Mouse (Mus musculus) heart, embryonic 15.5 days (tissue): Measurements from ENCODE around the gene Bace1. TPM values are rescaled to one million over a fixed set of nuclear protein-coding genes. Genes with fewer than 3 reads are reported as not detected.
A peak's percentile ranks its signal among the peaks of the same experiment; 100 is the strongest.

Experiments used
- ATAC-seq: fragments of 200-750 bp; cut with Nextera tagmentation; replicated peaks from 2 replicates; pipeline ENCODE4 v1.8.0; 2017; ENCODE audit warnings: low read depth, moderate TSS enrichment; ENCODE audit not compliant: insufficient number of reproducible peaks, insufficient read depth, low FRiP score
- H3K27ac ChIP-seq: fragments of 300-500 bp; sonication (generic); 2 replicates; pipeline ENCODE4 v1.5.1; 2015; ENCODE audit warnings: mild to moderate bottlenecking, inconsistent platforms
- H3K27me3 ChIP-seq: fragments of 300-500 bp; sonication (generic); 2 replicates; pipeline ENCODE4 v1.6.1; 2015; ENCODE audit warnings: inconsistent platforms
- H3K36me3 ChIP-seq: fragments of 300-500 bp; sonication (generic); 2 replicates; pipeline ENCODE4 v1.6.1; 2015; ENCODE audit warnings: mild to moderate bottlenecking, inconsistent platforms
- H3K4me1 ChIP-seq: fragments of 300-500 bp; sonication (generic); replicated peaks from 2 replicates; pipeline ENCODE4 v1.6.1; 2015; ENCODE audit warnings: inconsistent platforms
- H3K4me2 ChIP-seq: fragments of 300-500 bp; sonication (generic); 2 replicates; pipeline ENCODE4 v1.6.1; 2015; ENCODE audit warnings: inconsistent platforms, mild to moderate bottlenecking, moderate library complexity
- H3K4me3 ChIP-seq: fragments of 300-500 bp; sonication (generic); 2 replicates; pipeline ENCODE4 v1.5.1; 2015; ENCODE audit warnings: mild to moderate bottlenecking, inconsistent platforms
- H3K9ac ChIP-seq: fragments of 300-500 bp; sonication (generic); 2 replicates; pipeline ENCODE4 v1.6.1; 2015; ENCODE audit warnings: mild to moderate bottlenecking, inconsistent platforms
- H3K9me3 ChIP-seq: fragments of 300-500 bp; sonication (generic); replicated peaks from 2 replicates; pipeline ENCODE4 v1.6.1; 2016; ENCODE audit warnings: inconsistent platforms
- WGBS: fragments of 180-500 bp; shearing (Covaris S2); methylation state at CpG from one replicate; pipeline ENCODE4 v1.1.7; 2015; ENCODE audit warnings: mixed read lengths; 5-methylcytosine and 5-hydroxymethylcytosine counted together
- polyA plus RNA-seq: library from polyadenylated mRNA; unstranded; fragments of >200 nt; fragmentation: Nextera tagmentation; extraction: Ambion mirVana; gene quantifications from 2 replicates; pipeline ENCODE4 v1.2.1, GENCODE M21; 2015

The Bace1 gene
- polyA plus RNA-seq, 1 experiment from 2014 or later, result 18.2 TPM

GRCm38 (mm10) chr9:45906355-45907077, 68.1 kb downstream of the Bace1 start, which contains the start of the genes Pcsk7 and Rnf214:
Gene Pcsk7, plus strand, starts transcription at chr9:45906497.
Gene Rnf214, minus strand, starts transcription at chr9:45906911.
- Histone ChIP-seq H3K4me3 (peak within 1 kb of the TSS; percentile 78), H3K9me3 (no peaks in the 10 kb centered on the region), H3K4me2 (peak within 1 kb of the TSS; percentile 71), H3K27me3 (no peaks in the 10 kb centered on the region), H3K36me3 (peaks cover 42% of the 10 kb centered on the region), H3K27ac (peak within 1 kb of the TSS; percentile 97), H3K4me1 (peaks cover 21% of the 10 kb centered on the region), H3K9ac (peak within 1 kb of the TSS; percentile 86)
- ATAC-seq, result peak; percentile 92
- under 1% methylated on average over 71 of the region's 80 CpGs for WGBS

- peak; percentile 15 for ATAC-seq
- H3K27ac ChIP-seq, result peak overlapping the region; percentile 97
- peaks cover 42% of the 10 kb centered on the region for H3K36me3 ChIP-seq
Measured at GRCm38 (mm10) chr9:45907078-45907428, 68.7 kb downstream of the Bace1 start.

GRCm38 (mm10) chr9:45910995-45911394, 72.6 kb downstream of the Bace1 start:
- WGBS, result 91% methylated on average over 3 of the region's 3 CpGs
- H3K4me2 ChIP-seq, result no peak overlapping the region
- H3K36me3 ChIP-seq, result peaks cover 70% of the 10 kb centered on the region

More at GRCm38 (mm10) chr9:45907078-45907428, 68.7 kb downstream of the Bace1 start:
- no peaks in the 10 kb centered on the region for H3K27me3 ChIP-seq
- H3K9ac ChIP-seq, result peak overlapping the region; percentile 86
- H3K9me3 ChIP-seq, result no peaks in the 10 kb centered on the region
- H3K4me3 ChIP-seq, result peak overlapping the region; percentile 78
- H3K4me1 ChIP-seq, result peaks cover 21% of the 10 kb centered on the region
- 0% methylated on average over 19 of the region's 19 CpGs for WGBS
- H3K4me2 ChIP-seq, result peak overlapping the region; percentile 71

GRCm38 (mm10) chr9:45911673-45912072, 73.3 kb downstream of the Bace1 start:
- no peak overlapping the region for H3K4me3 ChIP-seq
- H3K9ac ChIP-seq, result no peak overlapping the region
- H3K36me3 ChIP-seq, result peaks cover 77% of the 10 kb centered on the region
- H3K4me1 ChIP-seq, result peaks cover 10% of the 10 kb centered on the region
- no peak overlapping the region for H3K27ac ChIP-seq
- WGBS, result 48% methylated on average over 1 of the region's 1 CpGs
- no peak for ATAC-seq
- no peak overlapping the region for H3K4me2 ChIP-seq
- H3K9me3 ChIP-seq, result no peaks in the 10 kb centered on the region
- H3K27me3 ChIP-seq, result no peaks in the 10 kb centered on the region

More at GRCm38 (mm10) chr9:45910995-45911394, 72.6 kb downstream of the Bace1 start:
- ATAC-seq, result no peak
- Histone ChIP-seq H3K27ac (no peak overlapping the region), H3K4me1 (peaks cover 10% of the 10 kb centered on the region), H3K27me3 (no peaks in the 10 kb centered on the region), H3K4me3 (no peak overlapping the region), H3K9me3 (no peaks in the 10 kb centered on the region), H3K9ac (no peak overlapping the region)

Other genes with a start within 250 kb of the Bace1 start
- 12.4 and 16.5 TPM in 2 replicates for gene Cep164, start 9.9 kb upstream of the Bace1 start, polyA plus RNA-seq
- gene Pcsk7, start 67.9 kb downstream of the Bace1 start, polyA plus RNA-seq, result 17.0 and 19.6 TPM in 2 replicates
- gene Rnf214, start 68.3 kb downstream of the Bace1 start, polyA plus RNA-seq, result 40.3 and 43.3 TPM in 2 replicates
- gene Tagln, start 97.5 kb downstream of the Bace1 start, polyA plus RNA-seq, result 90.8 and 117 TPM in 2 replicates
- 31.4 and 41.7 TPM in 2 replicates for gene Sidt2, start 116.7 kb downstream of the Bace1 start, polyA plus RNA-seq
- 105 and 124 TPM in 2 replicates for gene Pafah1b2, start 174.1 kb downstream of the Bace1 start, polyA plus RNA-seq
- gene Sik3, start 174.2 kb downstream of the Bace1 start, polyA plus RNA-seq, result 11.7 and 14.4 TPM in 2 replicates